Mouse (Mus musculus) neural tube, embryonic 15.5 days (tissue): ENCODE results near the gene Cipc. TPM values are rescaled to one million over a fixed set of nuclear protein-coding genes. Genes with fewer than 3 reads are reported as not detected.

Source experiments
- ATAC-seq: fragments of 200-750 bp; cut with Nextera tagmentation; 2 replicates; pipeline ENCODE4 v1.8.0; 2017; ENCODE audit warnings: mild to moderate bottlenecking, moderate TSS enrichment, moderate library complexity; ENCODE audit not compliant: low FRiP score
- H3K27ac ChIP-seq: fragments of 300-500 bp; sonication (generic); replicated peaks from 2 replicates; pipeline ENCODE4 v1.5.1; 2015; ENCODE audit warnings: mild to moderate bottlenecking, inconsistent platforms
- H3K27me3 ChIP-seq: fragments of 300-500 bp; sonication (generic); replicated peaks from 2 replicates; pipeline ENCODE4 v1.6.1; 2015; ENCODE audit warnings: inconsistent platforms
- H3K36me3 ChIP-seq: fragments of 300-500 bp; sonication (generic); 2 replicates; pipeline ENCODE4 v1.6.1; 2015; ENCODE audit warnings: inconsistent platforms
- H3K4me1 ChIP-seq: fragments of 300-500 bp; sonication (generic); 2 replicates; pipeline ENCODE4 v1.6.1; 2015; ENCODE audit warnings: inconsistent platforms
- H3K4me2 ChIP-seq: fragments of 300-500 bp; sonication (generic); 2 replicates; pipeline ENCODE4 v1.6.1; 2015; ENCODE audit warnings: inconsistent platforms, mild to moderate bottlenecking, moderate library complexity
- H3K4me3 ChIP-seq: fragments of 300-500 bp; sonication (generic); replicated peaks from 2 replicates; pipeline ENCODE4 v1.5.1; 2015; ENCODE audit warnings: mild to moderate bottlenecking, inconsistent platforms
- H3K9ac ChIP-seq: fragments of 300-500 bp; sonication (generic); replicated peaks from 2 replicates; pipeline ENCODE4 v1.6.1; 2015; ENCODE audit warnings: mild to moderate bottlenecking, inconsistent platforms
- H3K9me3 ChIP-seq: fragments of 300-500 bp; sonication (generic); replicated peaks from 2 replicates; pipeline ENCODE4 v1.6.1; 2016; ENCODE audit warnings: inconsistent platforms
- WGBS: fragments of 180-500 bp; shearing (Covaris S2); methylation state at CpG from one replicate; pipeline ENCODE4 v1.1.7; 2015; ENCODE audit warnings: mixed read lengths; 5-methylcytosine and 5-hydroxymethylcytosine counted together
- polyA plus RNA-seq: library from polyadenylated mRNA; unstranded; fragments of >200 nt; fragmentation: Nextera tagmentation; extraction: Ambion mirVana; gene quantifications from 2 replicates; pipeline ENCODE4 v1.2.1, GENCODE M21; 2015

The Cipc gene
- 37.2 and 40.8 TPM in 2 replicates for polyA plus RNA-seq

DNA sequence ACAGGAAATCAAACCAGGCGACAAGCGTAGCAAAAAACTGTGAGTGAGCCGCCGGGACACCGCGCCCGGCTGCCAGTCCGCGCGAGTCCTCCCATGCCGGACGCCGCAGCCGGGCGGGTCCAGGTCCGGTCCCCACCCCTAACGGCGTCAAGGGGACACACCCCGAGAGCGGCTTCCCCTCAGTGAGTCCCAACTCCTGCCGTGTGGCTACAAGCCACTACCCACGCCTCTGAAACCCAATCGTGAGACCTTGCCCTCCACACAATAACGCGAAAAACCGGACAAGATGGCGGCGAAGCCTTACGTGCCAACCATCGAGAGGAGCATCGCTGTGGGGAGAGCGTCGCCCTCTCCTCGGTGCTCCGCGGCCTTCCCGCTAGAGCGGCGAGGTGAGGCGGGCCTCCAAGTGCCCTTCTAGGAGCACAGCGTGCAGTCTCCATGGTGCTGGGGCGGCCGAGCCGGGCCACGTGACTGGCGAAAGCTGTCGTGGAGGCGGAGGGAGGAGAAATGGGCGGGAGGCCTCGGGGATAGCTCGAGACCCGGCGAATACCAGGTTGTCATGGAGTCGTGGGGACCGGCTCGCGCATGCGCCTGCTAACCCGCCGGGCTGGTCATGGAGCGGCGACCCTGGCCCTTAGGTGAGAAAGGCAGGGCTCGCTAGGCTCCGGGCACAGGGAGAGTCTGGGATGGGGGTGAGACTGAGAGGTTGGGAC lies at the start of gene Cipc:
Gene Cipc (plus strand): TSS at position 182 of the 713 bp plus-strand sequence.
- H3K27me3 ChIP-seq: no peaks in the 10 kb centered on the region
- under 1% methylated on average over 64 of the region's 64 CpGs for WGBS
- no peaks in the 10 kb centered on the region for H3K9me3 ChIP-seq
- peak; percentile 96 for ATAC-seq
- H3K36me3 ChIP-seq: no peaks in the 10 kb centered on the region
- peak within 1 kb of the TSS; percentile 95 for H3K9ac ChIP-seq
- H3K4me3 ChIP-seq: peak within 1 kb of the TSS; percentile 72
- H3K4me1 ChIP-seq: peaks cover 46% of the 10 kb centered on the region
- H3K4me2 ChIP-seq: peak within 1 kb of the TSS; percentile 87
- peak within 1 kb of the TSS; percentile 99 for H3K27ac ChIP-seq

DNA sequence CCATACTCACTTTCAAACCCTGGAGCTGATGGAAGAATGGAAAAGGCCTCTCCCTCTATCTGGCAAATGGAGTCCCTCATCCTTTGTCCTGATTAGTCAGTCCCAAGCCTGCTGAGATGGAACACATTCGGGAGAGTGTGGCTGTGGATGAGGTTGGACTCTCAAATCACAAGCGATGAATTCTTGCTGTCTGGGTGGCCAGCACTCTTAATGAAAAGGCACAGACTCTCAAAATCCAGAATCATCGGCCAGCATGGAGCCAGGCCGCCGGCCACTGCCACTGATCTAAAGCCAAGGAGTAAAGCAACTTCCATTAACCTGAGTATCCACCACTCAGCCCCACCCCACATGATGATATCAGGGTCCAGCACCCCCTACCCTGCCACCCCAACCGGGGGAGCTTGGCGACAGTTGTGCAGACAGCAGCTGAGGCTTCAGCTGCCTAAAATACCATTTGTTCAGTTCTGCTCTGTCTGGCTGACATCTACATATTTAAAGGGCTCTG lies 49.0 kb upstream of the Cipc start:
- H3K4me3 ChIP-seq: no peak overlapping the region
- no peaks in the 10 kb centered on the region for H3K9me3 ChIP-seq
- ATAC-seq: no peak
- H3K36me3 ChIP-seq: no peaks in the 10 kb centered on the region
- H3K4me2 ChIP-seq: peak overlapping the region; percentile 66
- 39% methylated on average over 7 of the region's 7 CpGs for WGBS
- H3K9ac ChIP-seq: peak overlapping the region; percentile 42
- no peaks in the 10 kb centered on the region for H3K27me3 ChIP-seq
- peak overlapping the region; percentile 99 for H3K27ac ChIP-seq
- H3K4me1 ChIP-seq: peaks cover 71% of the 10 kb centered on the region

DNA sequence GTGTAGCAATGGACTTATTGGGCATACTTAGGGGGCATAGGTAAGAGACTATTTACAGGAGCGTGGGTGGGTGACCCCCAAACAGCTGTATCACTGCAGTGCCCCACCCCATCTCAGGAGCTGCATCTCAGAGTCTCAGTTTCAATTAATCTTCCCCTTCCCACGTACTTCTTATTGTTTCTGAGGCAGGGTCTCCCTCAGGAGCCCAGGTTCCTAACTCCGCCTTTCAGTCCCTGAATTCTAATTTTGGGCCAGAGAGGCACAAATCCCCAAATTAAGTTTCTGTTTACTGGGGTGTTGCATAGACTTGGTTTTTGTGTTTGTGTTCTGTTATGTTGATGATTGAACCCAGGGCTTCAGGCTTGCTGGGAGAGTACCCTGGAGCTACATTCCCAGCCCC lies 48.4 kb upstream of the Cipc start:
- no peaks in the 10 kb centered on the region for H3K9me3 ChIP-seq
- ATAC-seq: no peak
- H3K4me2 ChIP-seq: peak overlapping the region; percentile 66
- 66% methylated on average over 3 of the region's 3 CpGs for WGBS
- H3K27ac ChIP-seq: peak overlapping the region; percentile 99
- no peaks in the 10 kb centered on the region for H3K27me3 ChIP-seq
- peak overlapping the region; percentile 42; the same call in 1 of the 2 replicates for H3K9ac ChIP-seq
- no peaks in the 10 kb centered on the region for H3K36me3 ChIP-seq
- H3K4me1 ChIP-seq: peaks cover 65% of the 10 kb centered on the region
- H3K4me3 ChIP-seq: no peak overlapping the region

DNA sequence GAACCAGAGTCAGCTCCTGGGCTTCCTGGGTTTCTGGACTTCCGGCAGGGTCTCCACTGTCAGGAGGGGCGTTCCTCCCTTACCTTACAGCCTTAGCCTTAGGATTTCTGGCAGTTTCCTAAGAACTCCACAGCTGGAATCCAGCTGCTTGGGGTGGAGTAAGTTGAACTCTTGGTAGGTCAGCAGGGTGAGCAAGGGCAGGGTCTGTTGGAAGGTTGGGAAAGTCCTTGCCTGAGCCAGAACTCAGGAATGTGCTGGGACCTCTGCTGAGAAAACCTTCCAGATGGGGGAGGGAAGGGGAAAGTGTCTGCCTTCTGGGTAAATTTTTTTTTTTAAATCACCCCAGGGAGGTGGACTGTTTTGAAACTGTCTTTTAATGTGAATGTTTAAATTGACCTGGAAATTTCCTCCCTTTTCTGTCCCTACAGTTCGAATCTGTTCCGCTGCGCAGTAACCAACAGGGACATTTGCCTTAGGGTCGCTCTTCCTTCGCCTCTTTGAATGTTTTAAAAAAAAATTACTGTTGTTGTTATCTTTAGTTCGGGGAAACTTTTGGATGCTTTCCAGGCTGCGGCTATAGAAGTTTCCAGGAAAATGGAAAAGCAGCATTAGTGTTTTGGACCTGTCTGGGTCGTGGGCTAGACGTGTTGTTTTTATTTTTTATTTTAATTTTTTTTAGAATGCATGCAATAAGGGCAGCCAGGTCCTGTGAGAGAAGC lies 47.2 kb upstream of the Cipc start:
- WGBS: 59% methylated on average over 11 of the region's 11 CpGs
- Histone ChIP-seq H3K4me2 (no peak overlapping the region), H3K27ac (peak overlapping the region; percentile 30), H3K9ac (no peak overlapping the region), H3K27me3 (no peaks in the 10 kb centered on the region), H3K36me3 (no peaks in the 10 kb centered on the region), H3K9me3 (no peaks in the 10 kb centered on the region), H3K4me3 (no peak overlapping the region), H3K4me1 (peaks cover 58% of the 10 kb centered on the region)
- ATAC-seq: no peak

DNA sequence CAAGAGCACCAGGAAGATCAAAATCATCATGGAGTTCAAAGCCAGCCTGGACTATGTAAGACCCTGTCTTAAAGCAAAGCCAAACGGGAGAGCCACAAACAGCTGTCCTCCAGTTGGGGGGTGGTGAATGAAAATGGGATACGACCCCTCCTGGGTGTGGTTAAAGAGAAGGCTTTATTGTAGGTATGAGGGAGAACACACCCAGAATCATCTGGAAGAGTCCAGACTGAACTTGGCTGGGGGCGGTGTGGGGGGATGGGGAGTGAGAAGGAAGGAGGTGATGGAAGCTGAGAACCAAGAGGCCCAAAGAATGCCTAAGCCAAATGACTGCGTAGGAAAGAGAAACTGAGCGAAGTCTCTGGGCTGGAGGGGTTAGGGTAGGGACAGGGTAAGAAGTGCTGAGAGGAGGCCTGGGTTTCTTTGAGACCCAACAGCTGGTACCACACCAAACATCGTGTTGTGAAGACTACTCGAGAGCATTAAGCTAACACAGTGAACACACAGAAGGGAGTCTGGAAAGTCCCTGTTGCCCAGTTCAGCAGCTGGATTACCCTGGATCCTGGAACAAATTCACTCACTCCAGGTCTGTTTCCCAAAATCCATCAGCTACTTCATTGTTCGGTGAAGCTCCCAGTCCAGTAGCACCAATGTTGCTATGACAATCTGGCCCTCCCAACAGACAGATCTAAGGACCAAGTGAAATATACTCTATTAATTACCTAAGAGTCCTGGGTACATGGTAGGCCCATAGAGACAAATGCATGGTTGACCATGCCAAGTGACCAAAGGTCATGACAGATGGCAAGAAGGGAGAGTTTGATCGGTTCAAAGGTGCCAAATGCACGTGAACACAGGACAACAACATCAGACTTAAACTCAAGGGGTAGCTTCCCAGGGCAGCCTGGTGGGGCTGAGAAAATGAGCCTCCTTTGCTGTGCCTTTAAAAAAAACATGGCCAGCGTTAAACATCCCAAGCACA lies 42.7 kb upstream of the Cipc start:
- Histone ChIP-seq H3K9me3 (no peaks in the 10 kb centered on the region), H3K4me2 (no peak overlapping the region), H3K27me3 (no peaks in the 10 kb centered on the region), H3K4me1 (peaks cover 19% of the 10 kb centered on the region), H3K27ac (no peak overlapping the region), H3K9ac (no peak overlapping the region), H3K4me3 (no peak overlapping the region), H3K36me3 (no peaks in the 10 kb centered on the region)
- no peak for ATAC-seq
- 85% methylated on average over 11 of the region's 11 CpGs for WGBS

DNA sequence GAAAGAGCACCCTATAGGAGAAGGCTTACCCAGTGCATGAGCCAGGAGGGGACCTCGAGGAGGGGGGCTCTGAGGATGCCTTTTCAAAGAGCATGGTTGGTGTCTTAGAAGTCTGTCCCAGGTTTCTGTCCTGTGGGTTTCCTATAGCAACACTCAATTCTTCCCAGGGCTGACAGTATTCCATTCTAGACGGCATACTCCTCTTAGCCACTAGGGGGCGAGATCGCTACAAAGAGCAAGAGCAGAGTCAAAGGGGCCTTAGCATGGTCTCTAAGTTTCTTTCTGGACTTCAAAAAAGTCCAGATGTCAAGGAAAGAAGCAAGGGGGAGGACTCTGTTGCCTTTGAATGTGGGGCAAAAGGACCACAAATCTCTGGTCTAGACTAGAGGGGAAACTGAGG lies 41.6 kb upstream of the Cipc start:
- Histone ChIP-seq H3K9me3 (no peaks in the 10 kb centered on the region), H3K4me2 (no peak overlapping the region), H3K9ac (no peak overlapping the region), H3K4me3 (no peak overlapping the region), H3K27me3 (no peaks in the 10 kb centered on the region), H3K36me3 (no peaks in the 10 kb centered on the region), H3K27ac (no peak overlapping the region), H3K4me1 (peaks cover 11% of the 10 kb centered on the region)
- 9% methylated on average over 4 of the region's 4 CpGs for WGBS
- ATAC-seq: no peak

DNA sequence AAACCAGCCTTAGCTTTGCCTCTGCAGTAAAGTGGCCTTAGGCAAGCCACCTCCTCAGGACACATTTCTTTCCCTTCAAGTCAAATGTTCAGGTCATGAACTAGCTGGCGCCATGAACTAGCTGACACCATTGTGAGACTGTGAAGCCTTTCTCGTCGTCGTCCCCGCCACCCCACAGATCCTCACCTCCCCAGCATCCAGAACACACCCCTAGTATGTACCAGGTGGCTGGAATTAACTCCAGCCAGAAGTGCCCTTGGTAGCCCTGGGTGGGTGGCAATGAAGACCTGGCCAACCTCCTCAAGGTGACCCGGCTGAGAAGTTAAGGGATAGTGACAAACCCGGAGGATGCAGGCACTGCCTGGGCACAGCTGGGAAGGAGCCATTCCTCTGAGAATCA lies 41.0 kb upstream of the Cipc start:
- 68% methylated on average over 7 of the region's 7 CpGs for WGBS

DNA sequence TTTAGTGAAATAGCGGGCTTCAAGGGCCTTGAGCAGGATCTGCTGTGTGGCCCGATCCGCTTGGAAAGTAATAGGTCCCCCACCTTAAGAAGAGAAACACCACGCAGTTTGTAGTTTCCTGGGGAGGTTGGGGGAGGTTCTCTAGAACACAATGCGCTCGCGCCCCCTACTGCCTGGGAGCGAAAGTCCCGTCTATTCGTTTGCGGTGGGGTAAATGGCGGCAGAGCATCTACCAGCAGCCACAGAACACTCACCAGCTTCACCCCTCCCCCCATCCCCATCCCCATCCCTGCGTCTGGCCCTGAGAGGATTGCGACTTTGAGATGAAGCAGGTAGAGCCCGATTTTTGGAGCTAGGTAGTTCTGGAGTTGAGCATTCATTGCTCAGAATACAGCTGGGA lies 40.4 kb upstream of the Cipc start:
- no peaks in the 10 kb centered on the region for H3K27me3 ChIP-seq
- 4% methylated on average over 15 of the region's 15 CpGs for whole genome bisulfite sequencing

More for the DNA sequence above, 41.0 kb upstream of the Cipc start:
- no peak overlapping the region for H3K27ac ChIP-seq
- no peak overlapping the region for H3K9ac ChIP-seq
- no peak for ATAC-seq
- H3K36me3 ChIP-seq: no peaks in the 10 kb centered on the region
- no peaks in the 10 kb centered on the region for H3K27me3 ChIP-seq
- H3K9me3 ChIP-seq: no peaks in the 10 kb centered on the region
- no peak overlapping the region for H3K4me3 ChIP-seq
- H3K4me2 ChIP-seq: no peak overlapping the region
- peaks cover 7% of the 10 kb centered on the region; the same call in 1 of the 2 replicates for H3K4me1 ChIP-seq

DNA sequence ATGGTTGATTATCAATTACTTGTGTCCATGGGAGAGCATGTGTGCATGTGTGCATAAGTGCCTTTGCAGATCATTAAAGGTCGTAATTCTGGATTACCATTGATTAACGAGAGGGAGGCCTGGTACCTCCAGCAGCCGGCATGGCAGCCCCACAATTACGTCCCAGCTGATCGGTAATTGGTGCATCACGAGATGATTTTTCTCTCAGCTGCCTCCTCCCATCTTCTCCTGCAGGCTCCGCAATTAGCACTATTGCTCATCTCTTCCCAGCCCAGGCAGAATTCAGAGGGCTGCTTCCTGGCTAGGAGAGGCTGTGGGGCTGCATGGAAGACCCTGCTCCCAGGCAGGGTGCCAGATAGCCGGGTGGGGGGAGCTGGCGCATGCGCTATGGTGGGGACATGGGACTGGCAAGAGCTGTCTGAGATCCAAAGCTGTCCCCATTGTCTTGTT lies 35.3 kb upstream of the Cipc start:
- Histone ChIP-seq H3K4me1 (peaks cover 36% of the 10 kb centered on the region), H3K9me3 (no peaks in the 10 kb centered on the region), H3K27me3 (no peaks in the 10 kb centered on the region), H3K9ac (0 out of 2 replicates have a peak overlapping the region, but pooled peaks have one; percentile 17), H3K27ac (peak overlapping the region; percentile 93), H3K4me2 (peak overlapping the region; percentile 38), H3K4me3 (no peak overlapping the region), H3K36me3 (no peaks in the 10 kb centered on the region)
- ATAC-seq: peak; percentile 88
- WGBS: 10% methylated on average over 10 of the region's 10 CpGs

More for the DNA sequence above, 40.4 kb upstream of the Cipc start:
- H3K27ac ChIP-seq: no peak overlapping the region
- no peak overlapping the region for H3K4me3 ChIP-seq
- peaks cover 13% of the 10 kb centered on the region for H3K4me1 ChIP-seq
- no peak overlapping the region for H3K9ac ChIP-seq
- H3K9me3 ChIP-seq: no peaks in the 10 kb centered on the region
- 0 out of 2 replicates have a peak, but pooled peaks have one; percentile 15 for ATAC-seq
- no peaks in the 10 kb centered on the region for H3K36me3 ChIP-seq
- no peak overlapping the region for H3K4me2 ChIP-seq

DNA sequence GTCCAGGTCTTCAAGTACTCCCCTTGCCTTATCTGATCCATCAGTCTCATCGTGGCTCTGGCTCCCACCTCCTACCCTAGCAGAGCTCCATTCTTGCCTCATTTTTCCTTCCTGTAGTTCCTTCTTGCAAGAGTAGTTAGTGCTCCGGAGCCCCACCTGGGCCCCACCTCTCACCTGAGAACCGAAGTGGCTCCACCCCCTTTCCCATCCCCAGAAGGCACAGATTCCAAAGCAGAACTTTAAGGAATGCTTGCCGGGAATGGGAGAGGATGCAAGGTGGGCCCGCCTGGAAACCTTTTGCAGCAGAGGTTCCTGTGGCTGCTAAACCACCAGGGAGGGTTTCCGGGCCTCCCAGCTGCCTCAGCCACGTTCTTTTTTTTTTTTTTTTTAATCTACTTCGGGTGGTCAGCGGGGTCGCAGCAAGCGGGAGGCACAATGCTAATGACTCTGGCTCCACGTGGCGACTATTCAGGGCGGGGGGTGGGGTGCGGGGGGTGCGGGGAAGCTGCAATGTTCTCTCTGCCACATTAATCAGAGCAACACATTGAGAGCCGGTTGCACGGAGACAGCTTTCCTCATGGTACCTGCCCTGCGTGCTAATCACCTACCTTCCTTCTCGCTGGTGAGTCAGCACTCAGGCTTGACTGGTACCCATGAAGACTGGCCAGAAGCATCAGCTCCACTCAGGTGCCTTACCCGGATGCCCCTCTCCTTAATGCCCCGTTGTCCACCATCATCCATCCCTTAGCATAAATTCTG lies 34.3 kb upstream of the Cipc start:
- H3K9me3 ChIP-seq: no peaks in the 10 kb centered on the region
- no peaks in the 10 kb centered on the region for H3K36me3 ChIP-seq
- H3K4me1 ChIP-seq: peaks cover 39% of the 10 kb centered on the region
- no peak overlapping the region; the same call in 1 of the 2 replicates for H3K9ac ChIP-seq
- no peak overlapping the region for H3K4me3 ChIP-seq
- H3K27me3 ChIP-seq: no peaks in the 10 kb centered on the region
- peak overlapping the region; percentile 93 for H3K27ac ChIP-seq
- H3K4me2 ChIP-seq: peak overlapping the region; percentile 38
- 3% methylated on average over 22 of the region's 22 CpGs for WGBS
- ATAC-seq: peak; percentile 11; the same call in 1 of the 2 replicates
